Mouse (Mus musculus): ENCODE data around the gene Ankrd33. TPM values are rescaled to one million over a fixed set of nuclear protein-coding genes. Genes with fewer than 3 reads are reported as not detected.
"Not testable (repeated sequence)": the region's sequence is repeated elsewhere in the genome, so short reads cannot be mapped to it uniquely, and the experiment has no call there.

Ankrd33 gene
- polyA plus RNA-seq, 1 experiment from 2014 or later = not detected

DNA sequence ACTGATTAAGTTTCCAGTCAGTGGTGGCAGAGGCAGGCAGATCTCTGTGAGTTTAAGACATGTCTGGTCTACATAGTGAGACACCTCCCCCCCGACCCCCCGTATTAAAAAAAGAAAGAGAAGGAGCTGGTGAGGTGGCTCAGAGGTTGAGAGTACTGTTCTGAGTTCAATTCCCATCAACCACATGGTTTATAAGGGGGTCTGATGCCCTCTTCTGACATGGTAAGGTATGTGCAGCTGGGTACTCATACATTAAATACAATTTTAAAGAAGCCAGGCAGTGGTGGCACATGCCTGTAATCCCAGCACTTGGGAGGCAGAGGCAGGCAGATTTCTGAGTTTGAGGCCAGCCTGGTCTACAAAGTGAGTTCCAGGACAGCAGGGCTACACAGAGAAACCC is 1.8 kb upstream of the Ankrd33 start:
- not testable (repeated sequence) for H3K9me3 ChIP-seq (ENCODE audit: low read length); H3K27me3 ChIP-seq (ENCODE audit: insufficient read depth, low read length); H3K4me1 ChIP-seq (ENCODE audit: insufficient read depth, low read length); ATAC-seq (ENCODE audit: low FRiP score, low TSS enrichment); H3K4me2 ChIP-seq (replicated peaks; ENCODE audit: low read depth, low read length); H3K9ac ChIP-seq (replicated peaks; ENCODE audit: low read length); H3K36me3 ChIP-seq (ENCODE audit: insufficient read depth, low read length); H3K27ac ChIP-seq (ENCODE audit: low read length); H3K4me3 ChIP-seq (ENCODE audit: low read length)
- 71% methylated on average over 2 of the region's 2 CpGs for WGBS

DNA sequence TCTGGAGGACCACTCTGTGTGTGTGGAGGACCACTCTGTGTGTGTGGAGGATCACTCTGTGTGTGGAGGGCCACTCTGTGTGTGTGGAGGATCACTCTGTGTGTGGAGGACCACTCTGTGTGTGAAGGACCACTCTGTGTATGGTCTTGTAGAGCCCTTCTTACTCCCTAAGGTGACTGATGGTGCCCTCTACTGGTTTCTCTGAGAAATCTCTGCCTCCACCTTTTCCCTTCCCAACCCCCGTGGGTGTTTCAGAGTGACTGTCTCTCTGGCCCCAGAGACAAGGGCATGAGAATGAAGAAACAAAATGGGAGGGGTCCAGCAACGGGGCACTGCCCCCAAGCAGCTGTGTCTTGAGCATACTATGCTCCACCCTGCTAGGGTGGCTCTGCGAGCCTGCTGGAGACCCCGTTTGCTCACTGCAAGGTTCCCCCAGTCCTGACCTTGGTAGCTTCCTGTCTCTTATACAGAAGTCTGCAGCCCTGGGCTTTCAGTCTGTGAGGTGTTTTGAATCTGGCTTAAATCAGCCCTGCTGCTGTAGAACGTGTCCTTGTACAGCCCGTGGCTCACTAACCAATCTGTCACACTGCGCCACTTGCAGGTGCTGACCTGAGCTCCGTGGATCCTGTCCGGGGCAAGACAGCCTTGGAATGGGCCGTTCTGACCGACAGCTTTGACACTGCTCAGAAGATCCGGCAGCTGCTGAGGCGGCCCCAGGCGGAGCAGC is 3.0 kb downstream of the Ankrd33 start:
- H3K4me3 ChIP-seq (ENCODE audit: low read length) = no peak overlapping the region
- H3K9me3 ChIP-seq (ENCODE audit: low read length) = peaks cover 4% of the 10 kb centered on the region; the same call in 1 of the 2 replicates
- H3K27me3 ChIP-seq (ENCODE audit: insufficient read depth, low read length) = no peaks in the 10 kb centered on the region
- no peak overlapping the region for H3K9ac ChIP-seq (replicated peaks; ENCODE audit: low read length)
- no peak overlapping the region for H3K4me2 ChIP-seq (replicated peaks; ENCODE audit: low read depth, low read length)
- H3K27ac ChIP-seq (ENCODE audit: low read length) = no peak overlapping the region
- no peak for ATAC-seq (ENCODE audit: low FRiP score, low TSS enrichment)
- no peaks in the 10 kb centered on the region for H3K36me3 ChIP-seq (ENCODE audit: insufficient read depth, low read length)
- peaks cover 16% of the 10 kb centered on the region for H3K4me1 ChIP-seq (ENCODE audit: insufficient read depth, low read length)
- 51% methylated on average over 14 of the region's 14 CpGs for WGBS

DNA sequence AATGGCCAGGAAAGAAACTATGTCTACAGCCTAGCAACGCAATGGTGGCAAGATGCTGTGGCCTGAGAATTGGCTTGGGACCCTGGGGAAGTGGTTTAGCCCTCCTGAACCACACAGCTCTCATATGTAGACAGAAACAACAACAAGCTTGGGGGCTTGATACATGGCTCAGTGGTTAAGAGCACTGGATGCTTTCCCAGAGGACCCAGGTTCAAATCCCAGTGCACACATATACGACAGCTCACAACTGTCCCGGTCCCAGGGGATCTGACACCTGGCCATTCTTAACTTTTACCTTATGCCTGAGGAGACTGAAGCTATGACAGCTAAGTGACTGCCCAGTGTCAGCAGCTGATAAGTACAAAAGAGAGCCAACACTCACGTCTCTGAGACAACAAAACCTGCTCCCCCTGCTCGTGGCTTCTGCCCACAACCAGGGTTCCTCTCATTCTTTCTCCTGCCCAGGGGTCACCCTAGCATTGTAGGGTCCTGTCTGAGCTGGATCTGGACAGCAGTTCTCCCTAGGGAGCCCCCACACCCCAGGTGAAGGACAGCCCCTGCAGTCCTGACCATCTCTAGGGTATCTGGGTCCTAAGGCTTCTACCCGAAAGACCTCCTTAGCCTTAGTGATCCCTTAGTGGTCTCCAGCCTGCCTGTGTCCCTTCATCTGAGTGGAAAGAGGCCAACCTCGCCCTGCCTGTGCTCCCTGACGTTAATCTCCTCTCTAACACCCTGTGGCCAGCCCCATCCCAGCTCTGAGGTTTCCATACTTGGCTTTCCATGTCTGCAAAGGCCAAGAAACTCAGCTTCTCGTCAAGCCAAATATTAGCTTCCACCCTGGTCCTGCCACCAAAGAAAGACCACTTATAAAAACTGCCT is 6.1 kb downstream of the Ankrd33 start:
- Histone ChIP-seq H3K27me3 (ENCODE audit: insufficient read depth, low read length) (no peaks in the 10 kb centered on the region), H3K9me3 (ENCODE audit: low read length) (no peaks in the 10 kb centered on the region), H3K27ac (ENCODE audit: low read length) (no peak overlapping the region), H3K4me2 (replicated peaks; ENCODE audit: low read depth, low read length) (no peak overlapping the region), H3K9ac (replicated peaks; ENCODE audit: low read length) (no peak overlapping the region), H3K4me1 (ENCODE audit: insufficient read depth, low read length) (peaks cover 16% of the 10 kb centered on the region), H3K4me3 (ENCODE audit: low read length) (no peak overlapping the region), H3K36me3 (ENCODE audit: insufficient read depth, low read length) (no peaks in the 10 kb centered on the region)
- WGBS = 78% methylated on average over 9 of the region's 9 CpGs
- no peak for ATAC-seq (ENCODE audit: low FRiP score, low TSS enrichment)

DNA sequence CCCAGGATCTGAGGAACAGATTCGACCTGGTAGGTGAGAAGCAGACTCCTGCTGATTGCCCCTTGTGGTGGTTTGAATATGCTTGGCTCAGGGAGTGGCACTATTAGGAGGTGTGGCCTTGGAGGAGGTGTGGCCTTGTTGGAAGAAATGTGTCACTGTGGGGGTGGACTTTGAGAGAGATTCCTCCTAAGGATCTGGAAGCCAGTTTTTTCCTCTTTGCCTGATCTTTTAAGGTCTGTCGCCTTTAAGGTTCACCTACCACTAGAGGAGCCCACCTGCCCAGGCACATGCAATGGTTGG is 6.7 kb downstream of the Ankrd33 start:
- H3K27ac ChIP-seq (ENCODE audit: low read length) = no peak overlapping the region
- no peaks in the 10 kb centered on the region for H3K9me3 ChIP-seq (ENCODE audit: low read length)
- no peaks in the 10 kb centered on the region for H3K27me3 ChIP-seq (ENCODE audit: insufficient read depth, low read length)
- peaks cover 18% of the 10 kb centered on the region for H3K4me1 ChIP-seq (ENCODE audit: insufficient read depth, low read length)
- no peak overlapping the region for H3K4me2 ChIP-seq (replicated peaks; ENCODE audit: low read depth, low read length)
- H3K4me3 ChIP-seq (ENCODE audit: low read length) = no peak overlapping the region
- no peak overlapping the region for H3K9ac ChIP-seq (replicated peaks; ENCODE audit: low read length)
- 45% methylated on average over 2 of the region's 2 CpGs for WGBS
- ATAC-seq (ENCODE audit: low FRiP score, low TSS enrichment) = no peak
- no peaks in the 10 kb centered on the region for H3K36me3 ChIP-seq (ENCODE audit: insufficient read depth, low read length)

DNA sequence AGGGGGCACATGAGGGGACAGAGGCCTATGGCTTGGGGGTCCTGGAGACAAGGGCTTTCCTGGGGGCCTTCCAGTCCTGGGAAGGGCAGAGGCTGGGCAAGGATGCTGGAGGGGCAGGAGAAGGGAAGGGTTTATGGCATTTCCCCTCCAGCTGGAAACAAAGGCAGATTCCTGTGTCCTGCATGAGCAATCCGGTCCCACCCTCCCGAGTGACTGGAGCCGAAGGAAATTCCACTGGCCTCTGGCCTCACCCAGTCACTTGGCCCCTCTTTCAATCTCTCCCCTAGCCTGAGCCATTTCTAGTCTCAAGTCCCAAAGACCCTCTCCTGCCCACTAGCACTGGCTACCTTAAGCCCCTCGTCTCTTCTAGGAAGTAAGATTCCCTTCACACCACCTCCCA is 7.6 kb downstream of the Ankrd33 start:
- ATAC-seq (ENCODE audit: low FRiP score, low TSS enrichment) = no peak
- peak overlapping the region; percentile 50 for H3K27ac ChIP-seq (ENCODE audit: low read length)

DNA sequence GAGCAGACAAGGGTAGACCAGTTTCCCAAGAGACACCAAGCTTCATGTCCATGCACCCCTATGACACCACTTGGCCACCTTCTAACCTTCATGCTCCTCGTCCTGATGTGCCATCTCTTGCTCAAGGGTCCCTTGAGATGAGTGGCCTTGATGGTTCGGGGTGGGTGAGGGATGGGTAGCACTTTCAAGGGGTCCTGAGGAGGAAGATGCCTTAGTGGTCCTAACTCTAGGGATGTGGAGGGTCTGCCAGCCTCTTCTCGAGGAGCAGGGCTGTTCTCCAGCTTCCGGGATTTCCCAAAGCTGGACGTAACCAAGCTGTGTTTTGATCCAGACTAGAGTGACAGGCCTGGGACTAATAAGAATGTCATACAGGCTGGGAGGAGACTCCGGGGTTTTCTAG is 10.0 kb downstream of the Ankrd33 start:
- Histone ChIP-seq H3K4me2 (replicated peaks; ENCODE audit: low read depth, low read length) (no peak overlapping the region), H3K9me3 (ENCODE audit: low read length) (no peaks in the 10 kb centered on the region), H3K4me3 (ENCODE audit: low read length) (no peak overlapping the region), H3K36me3 (ENCODE audit: insufficient read depth, low read length) (no peaks in the 10 kb centered on the region), H3K27ac (ENCODE audit: low read length) (no peak overlapping the region), H3K4me1 (ENCODE audit: insufficient read depth, low read length) (peaks cover 38% of the 10 kb centered on the region), H3K9ac (replicated peaks; ENCODE audit: low read length) (no peak overlapping the region), H3K27me3 (ENCODE audit: insufficient read depth, low read length) (peaks cover 11% of the 10 kb centered on the region)
- 87% methylated on average over 6 of the region's 6 CpGs for WGBS
- no peak for ATAC-seq (ENCODE audit: low FRiP score, low TSS enrichment)

More for the DNA sequence above, 7.6 kb downstream of the Ankrd33 start:
- H3K36me3 ChIP-seq (ENCODE audit: insufficient read depth, low read length) = no peaks in the 10 kb centered on the region
- 0 out of 2 replicates have a peak, but pooled peaks cover 3% of the 10 kb centered on the region for H3K27me3 ChIP-seq (ENCODE audit: insufficient read depth, low read length)
- H3K4me1 ChIP-seq (ENCODE audit: insufficient read depth, low read length) = peaks cover 26% of the 10 kb centered on the region
- no peak overlapping the region for H3K9ac ChIP-seq (replicated peaks; ENCODE audit: low read length)
- 31% methylated on average over 4 of the region's 4 CpGs for WGBS
- no peak overlapping the region for H3K4me2 ChIP-seq (replicated peaks; ENCODE audit: low read depth, low read length)
- H3K9me3 ChIP-seq (ENCODE audit: low read length) = no peaks in the 10 kb centered on the region
- H3K4me3 ChIP-seq (ENCODE audit: low read length) = no peak overlapping the region

DNA sequence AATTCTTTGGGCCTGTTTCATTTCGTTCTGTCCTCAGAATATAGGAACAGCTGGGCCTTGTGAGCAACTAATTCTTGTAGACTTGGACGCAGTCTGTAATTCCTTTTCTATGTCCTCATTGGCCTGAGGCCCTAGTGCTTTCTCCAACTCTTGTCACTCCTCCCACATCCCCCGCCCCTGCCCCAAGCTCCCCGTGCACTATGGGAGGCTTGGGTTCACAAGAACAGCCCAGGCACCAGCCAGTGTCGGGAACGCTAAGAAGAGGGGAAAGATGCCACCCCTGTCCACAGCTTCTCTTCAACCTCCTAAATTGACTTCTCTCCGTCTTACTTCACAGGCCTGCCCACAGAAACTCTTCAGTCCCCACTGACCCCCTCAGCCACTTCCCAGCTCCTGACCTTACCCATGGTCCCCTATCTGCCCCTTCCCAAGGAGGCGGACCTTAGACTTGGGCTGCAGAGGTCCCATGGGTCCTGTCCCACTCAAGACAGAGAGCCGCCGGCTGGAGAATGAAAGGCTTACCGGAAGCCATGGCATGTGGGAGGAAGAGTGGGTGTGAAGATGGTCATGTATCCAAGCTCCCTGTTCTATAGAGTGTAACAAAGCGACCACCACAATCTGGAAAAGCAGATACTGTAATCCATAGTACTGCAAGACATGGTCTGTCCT is 11.5 kb downstream of the Ankrd33 start:
- Histone ChIP-seq H3K9me3 (ENCODE audit: low read length) (no peaks in the 10 kb centered on the region), H3K4me3 (ENCODE audit: low read length) (no peak overlapping the region), H3K4me2 (replicated peaks; ENCODE audit: low read depth, low read length) (no peak overlapping the region), H3K9ac (replicated peaks; ENCODE audit: low read length) (no peak overlapping the region), H3K27me3 (ENCODE audit: insufficient read depth, low read length) (peaks cover 11% of the 10 kb centered on the region), H3K27ac (ENCODE audit: low read length) (peak overlapping the region; percentile 72; the same call in 1 of the 2 replicates), H3K4me1 (ENCODE audit: insufficient read depth, low read length) (peaks cover 48% of the 10 kb centered on the region), H3K36me3 (ENCODE audit: insufficient read depth, low read length) (no peaks in the 10 kb centered on the region)
- no peak for ATAC-seq (ENCODE audit: low FRiP score, low TSS enrichment)
- 63% methylated on average over 12 of the region's 12 CpGs for WGBS

DNA sequence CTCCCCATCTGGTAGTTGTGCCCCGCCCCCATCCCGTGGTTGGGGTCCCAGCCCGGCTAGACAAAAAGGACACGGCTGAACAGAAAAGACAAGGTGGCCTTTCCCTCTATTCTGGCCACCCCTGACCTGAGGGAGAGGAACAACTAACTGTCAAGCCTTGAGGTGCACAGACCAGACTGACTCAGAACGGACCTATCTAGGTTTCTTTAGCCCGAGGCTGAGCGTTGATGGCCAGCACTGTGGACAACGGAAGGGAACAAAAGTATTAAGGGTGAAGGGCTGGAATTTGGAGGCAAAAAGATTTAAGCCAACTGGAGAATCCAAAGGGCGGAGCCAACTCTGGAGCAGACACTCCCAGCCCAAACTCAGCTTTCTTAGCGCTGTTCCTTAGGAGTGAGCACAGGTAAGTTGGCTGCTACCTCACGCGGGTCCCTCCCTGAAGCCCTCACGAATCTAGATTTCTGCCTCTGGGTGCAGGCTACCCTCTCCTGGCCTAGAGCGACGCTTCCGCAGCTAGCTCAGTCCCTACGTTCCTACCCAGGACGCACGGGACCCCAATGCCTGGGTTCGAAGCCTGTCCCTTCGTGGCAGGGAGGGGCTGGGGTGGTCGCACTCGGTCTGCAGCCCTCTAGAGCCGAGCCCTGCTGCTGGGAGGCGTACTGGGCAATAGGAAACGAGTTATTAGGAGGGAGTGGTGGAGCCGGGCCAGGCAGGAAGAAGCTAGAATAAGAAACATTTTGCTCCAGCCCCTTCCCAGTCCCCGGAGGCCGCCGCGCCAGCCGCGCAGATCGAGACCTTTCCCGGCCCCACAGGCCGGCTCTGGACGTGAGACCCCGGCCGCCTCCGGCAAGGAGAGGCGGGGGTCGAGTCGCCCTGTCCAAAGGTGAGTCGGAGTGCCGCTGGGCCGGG is 12.9 kb downstream of the Ankrd33 start, which contains the start of gene Acvrl1:
TSS of gene Acvrl1 (plus strand) at position 342 of the 909 bp plus-strand sequence.
- peak; percentile 54; the same call in 1 of the 2 replicates for ATAC-seq (ENCODE audit: low FRiP score, low TSS enrichment)
- Histone ChIP-seq H3K4me1 (ENCODE audit: insufficient read depth, low read length) (peaks cover 49% of the 10 kb centered on the region), H3K9me3 (ENCODE audit: low read length) (no peaks in the 10 kb centered on the region), H3K36me3 (ENCODE audit: insufficient read depth, low read length) (no peaks in the 10 kb centered on the region), H3K9ac (replicated peaks; ENCODE audit: low read length) (peak within 1 kb of the TSS; percentile 73), H3K27me3 (ENCODE audit: insufficient read depth, low read length) (peaks cover 11% of the 10 kb centered on the region), H3K4me2 (replicated peaks; ENCODE audit: low read depth, low read length) (peak within 1 kb of the TSS; percentile 62), H3K27ac (ENCODE audit: low read length) (peak within 1 kb of the TSS; percentile 63), H3K4me3 (ENCODE audit: low read length) (peak within 1 kb of the TSS; percentile 54)
- 4% methylated on average over 46 of the region's 46 CpGs for WGBS

DNA sequence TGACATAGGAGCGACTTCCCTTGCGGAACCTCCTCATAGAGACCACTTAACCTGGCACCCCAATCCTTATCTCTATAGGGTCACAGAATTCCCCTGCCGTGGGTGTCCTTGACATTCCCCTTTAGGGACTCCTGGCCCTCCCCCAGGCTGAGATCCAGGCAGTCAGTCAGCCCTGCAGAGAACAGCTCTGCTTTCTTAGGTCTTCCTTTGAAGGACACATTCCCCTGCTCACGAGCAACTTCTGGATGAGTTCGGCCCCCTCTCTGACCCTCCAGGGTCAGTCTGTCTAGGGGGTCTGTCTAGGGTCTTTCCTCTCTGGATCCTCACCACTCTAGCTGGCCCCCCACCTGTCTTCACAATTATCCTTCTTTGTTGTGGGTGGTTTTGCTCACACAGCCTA is 13.9 kb downstream of the Ankrd33 start:
- peaks cover 11% of the 10 kb centered on the region for H3K27me3 ChIP-seq (ENCODE audit: insufficient read depth, low read length)
- H3K9ac ChIP-seq (replicated peaks; ENCODE audit: low read length) = peak overlapping the region; percentile 73
- peak overlapping the region; percentile 62 for H3K4me2 ChIP-seq (replicated peaks; ENCODE audit: low read depth, low read length)
- 24% methylated on average over 5 of the region's 5 CpGs for WGBS
- no peaks in the 10 kb centered on the region for H3K36me3 ChIP-seq (ENCODE audit: insufficient read depth, low read length)
- no peak overlapping the region for H3K27ac ChIP-seq (ENCODE audit: low read length)
- peak overlapping the region; percentile 54 for H3K4me3 ChIP-seq (ENCODE audit: low read length)
- peaks cover 58% of the 10 kb centered on the region for H3K4me1 ChIP-seq (ENCODE audit: insufficient read depth, low read length)
- no peaks in the 10 kb centered on the region for H3K9me3 ChIP-seq (ENCODE audit: low read length)
- no peak for ATAC-seq (ENCODE audit: low FRiP score, low TSS enrichment)

All from kidney, embryonic 16.5 days (tissue).